Mouse (Mus musculus): Measurements from ENCODE around the gene Tspan10. TPM values are rescaled to one million over a fixed set of nuclear protein-coding genes. Genes with fewer than 3 reads are reported as not detected.

Gene Tspan10
- polyA plus RNA-seq, 1 experiment from 2014 or later = 2.1 TPM

- no peak overlapping the region for H3K9ac ChIP-seq
- no peaks in the 10 kb centered on the region for H3K27me3 ChIP-seq
- no peak overlapping the region for H3K4me3 ChIP-seq (replicated peaks)
- peaks cover 24% of the 10 kb centered on the region for H3K4me1 ChIP-seq
- ATAC-seq (ENCODE audit: insufficient number of reproducible peaks, low FRiP score, low TSS enrichment, low read depth) = no peak
- H3K36me3 ChIP-seq = peaks cover 13% of the 10 kb centered on the region
- no peak overlapping the region for H3K4me2 ChIP-seq (replicated peaks)
- H3K27ac ChIP-seq (replicated peaks) = no peak overlapping the region
- WGBS = 93% methylated on average over 7 of the region's 7 CpGs
- H3K9me3 ChIP-seq (replicated peaks) = no peaks in the 10 kb centered on the region
These were observed 13.0 kb downstream of the Tspan10 start for GRCm38 (mm10) chr11:120455413-120455812.

- H3K36me3 ChIP-seq = peaks cover 31% of the 10 kb centered on the region
- peak overlapping the region; percentile 96 for H3K9ac ChIP-seq
- 29% methylated on average over 14 of the region's 14 CpGs for WGBS
- peak overlapping the region; percentile 75 for H3K4me2 ChIP-seq (replicated peaks)
- no peak for ATAC-seq (ENCODE audit: insufficient number of reproducible peaks, low FRiP score, low TSS enrichment, low read depth)
- no peaks in the 10 kb centered on the region for H3K9me3 ChIP-seq (replicated peaks)
- H3K4me1 ChIP-seq = peaks cover 24% of the 10 kb centered on the region
- no peaks in the 10 kb centered on the region for H3K27me3 ChIP-seq
- peak overlapping the region; percentile 95 for H3K4me3 ChIP-seq (replicated peaks)
- H3K27ac ChIP-seq (replicated peaks) = peak overlapping the region; percentile 82
These were observed 14.9 kb downstream of the Tspan10 start for GRCm38 (mm10) chr11:120457370-120457769.

- peaks cover 24% of the 10 kb centered on the region for H3K4me1 ChIP-seq
- WGBS = 3% methylated on average over 62 of the region's 62 CpGs
- peaks cover 38% of the 10 kb centered on the region for H3K36me3 ChIP-seq
- peak within 1 kb of the TSS; percentile 82 for H3K27ac ChIP-seq (replicated peaks)
- peak within 1 kb of the TSS; percentile 96 for H3K9ac ChIP-seq
- no peaks in the 10 kb centered on the region for H3K27me3 ChIP-seq
- peak within 1 kb of the TSS; percentile 95 for H3K4me3 ChIP-seq (replicated peaks)
- H3K4me2 ChIP-seq (replicated peaks) = peak within 1 kb of the TSS; percentile 75
- H3K9me3 ChIP-seq (replicated peaks) = no peaks in the 10 kb centered on the region
- peak; percentile 88 for ATAC-seq (ENCODE audit: insufficient number of reproducible peaks, low FRiP score, low TSS enrichment, low read depth)
These were observed 15.6 kb downstream of the Tspan10 start, which contains the start of the genes Oxld1 and Ccdc137 for GRCm38 (mm10) chr11:120457772-120458751. TSS of gene Oxld1 (minus strand) at chr11:120458068. TSS of gene Ccdc137 (plus strand) at chr11:120458115.

- Histone ChIP-seq H3K36me3 (peaks cover 47% of the 10 kb centered on the region), H3K27me3 (no peaks in the 10 kb centered on the region), H3K4me2 (replicated peaks) (peak overlapping the region; percentile 75), H3K4me3 (replicated peaks) (peak overlapping the region; percentile 95), H3K9ac (peak overlapping the region; percentile 96), H3K27ac (replicated peaks) (no peak overlapping the region), H3K9me3 (replicated peaks) (no peaks in the 10 kb centered on the region), H3K4me1 (peaks cover 24% of the 10 kb centered on the region)
- ATAC-seq (ENCODE audit: insufficient number of reproducible peaks, low FRiP score, low TSS enrichment, low read depth) = no peak
- WGBS = 64% methylated on average over 6 of the region's 6 CpGs
These were observed 16.6 kb downstream of the Tspan10 start for GRCm38 (mm10) chr11:120458847-120459597.

- ATAC-seq (ENCODE audit: insufficient number of reproducible peaks, low FRiP score, low TSS enrichment, low read depth) = no peak
- 87% methylated on average over 2 of the region's 2 CpGs for WGBS
- no peak overlapping the region for H3K27ac ChIP-seq (replicated peaks)
- no peak overlapping the region for H3K4me3 ChIP-seq (replicated peaks)
- H3K9me3 ChIP-seq (replicated peaks) = no peaks in the 10 kb centered on the region
- H3K27me3 ChIP-seq = no peaks in the 10 kb centered on the region
- H3K4me1 ChIP-seq = peaks cover 31% of the 10 kb centered on the region
- no peak overlapping the region for H3K4me2 ChIP-seq (replicated peaks)
- H3K36me3 ChIP-seq = peaks cover 54% of the 10 kb centered on the region
- H3K9ac ChIP-seq = no peak overlapping the region
These were observed 21.1 kb downstream of the Tspan10 start for GRCm38 (mm10) chr11:120463536-120463935.

- Histone ChIP-seq H3K9me3 (replicated peaks) (no peaks in the 10 kb centered on the region), H3K4me2 (replicated peaks) (no peak overlapping the region), H3K4me3 (replicated peaks) (no peak overlapping the region), H3K4me1 (peaks cover 27% of the 10 kb centered on the region), H3K27ac (replicated peaks) (no peak overlapping the region), H3K9ac (no peak overlapping the region), H3K27me3 (no peaks in the 10 kb centered on the region), H3K36me3 (peaks cover 55% of the 10 kb centered on the region)
- WGBS = 78% methylated on average over 5 of the region's 5 CpGs
- no peak for ATAC-seq (ENCODE audit: insufficient number of reproducible peaks, low FRiP score, low TSS enrichment, low read depth)
These were observed 21.9 kb downstream of the Tspan10 start for GRCm38 (mm10) chr11:120464365-120464764.

GRCm38 (mm10) chr11:120465521-120465920, 23.1 kb downstream of the Tspan10 start:
- H3K9ac ChIP-seq = 0 out of 2 replicates have a peak overlapping the region, but pooled peaks have one; percentile 6
- 89% methylated on average over 4 of the region's 4 CpGs for WGBS
- H3K4me3 ChIP-seq (replicated peaks) = 0 out of 2 replicates have a peak overlapping the region, but pooled peaks have one; percentile 100
- no peaks in the 10 kb centered on the region for H3K9me3 ChIP-seq (replicated peaks)
- peaks cover 24% of the 10 kb centered on the region for H3K4me1 ChIP-seq
- H3K27me3 ChIP-seq = no peaks in the 10 kb centered on the region
- peaks cover 57% of the 10 kb centered on the region for H3K36me3 ChIP-seq
- no peak overlapping the region for H3K27ac ChIP-seq (replicated peaks)
- no peak for ATAC-seq (ENCODE audit: insufficient number of reproducible peaks, low FRiP score, low TSS enrichment, low read depth)
- no peak overlapping the region for H3K4me2 ChIP-seq (replicated peaks)

- H3K4me2 ChIP-seq (replicated peaks) = peak within 1 kb of the TSS; percentile 83
- H3K27ac ChIP-seq (replicated peaks) = peak within 1 kb of the TSS; percentile 84
- peak within 1 kb of the TSS; percentile 100 for H3K4me3 ChIP-seq (replicated peaks)
- H3K36me3 ChIP-seq = peaks cover 57% of the 10 kb centered on the region
- no peaks in the 10 kb centered on the region for H3K27me3 ChIP-seq
- peaks cover 24% of the 10 kb centered on the region for H3K4me1 ChIP-seq
- ATAC-seq (ENCODE audit: insufficient number of reproducible peaks, low FRiP score, low TSS enrichment, low read depth) = peak; percentile 100
- under 1% methylated on average over 54 of the region's 54 CpGs for WGBS
- H3K9ac ChIP-seq = peak within 1 kb of the TSS; percentile 93
- no peaks in the 10 kb centered on the region for H3K9me3 ChIP-seq (replicated peaks)
These were observed 24.7 kb downstream of the Tspan10 start, which contains the start of gene Arl16 for GRCm38 (mm10) chr11:120467051-120467735. TSS of gene Arl16 (minus strand) at chr11:120467607.

GRCm38 (mm10) chr11:120467736-120468092, 25.3 kb downstream of the Tspan10 start:
- no peak for ATAC-seq (ENCODE audit: insufficient number of reproducible peaks, low FRiP score, low TSS enrichment, low read depth)
- Histone ChIP-seq H3K36me3 (peaks cover 57% of the 10 kb centered on the region), H3K27me3 (no peaks in the 10 kb centered on the region), H3K27ac (replicated peaks) (peak overlapping the region; percentile 51; the same call in 1 of the 2 replicates), H3K4me2 (replicated peaks) (peak overlapping the region; percentile 83), H3K9me3 (replicated peaks) (no peaks in the 10 kb centered on the region), H3K4me3 (replicated peaks) (peak overlapping the region; percentile 100), H3K4me1 (peaks cover 24% of the 10 kb centered on the region), H3K9ac (peak overlapping the region; percentile 93)
- WGBS = under 1% methylated on average over 33 of the region's 33 CpGs

- no peak overlapping the region for H3K9ac ChIP-seq
- H3K4me3 ChIP-seq (replicated peaks) = no peak overlapping the region
- H3K9me3 ChIP-seq (replicated peaks) = no peaks in the 10 kb centered on the region
- no peaks in the 10 kb centered on the region for H3K27me3 ChIP-seq
- WGBS = 94% methylated on average over 6 of the region's 6 CpGs
- H3K4me2 ChIP-seq (replicated peaks) = no peak overlapping the region
- no peak overlapping the region for H3K27ac ChIP-seq (replicated peaks)
- no peak for ATAC-seq (ENCODE audit: insufficient number of reproducible peaks, low FRiP score, low TSS enrichment, low read depth)
- H3K4me1 ChIP-seq = peaks cover 11% of the 10 kb centered on the region
- peaks cover 73% of the 10 kb centered on the region for H3K36me3 ChIP-seq
These were observed 29.6 kb downstream of the Tspan10 start for GRCm38 (mm10) chr11:120472052-120472451.

Measured in embryonic facial prominence, embryonic 15.5 days (tissue).